Mouse (Mus musculus): ENCODE data around the gene Suclg1. TPM values are rescaled to one million over a fixed set of nuclear protein-coding genes. Genes with fewer than 3 reads are reported as not detected.

Gene Suclg1
- polyA plus RNA-seq, 1 experiment: 147 TPM

GRCm38 (mm10) chr6:73253584-73253983, 5.4 kb downstream of the Suclg1 start:
- H3K27me3 ChIP-seq (ENCODE audit: control insufficient read depth, insufficient read depth, insufficient read length): no peaks in the 10 kb centered on the region
- H3K36me3 ChIP-seq (ENCODE audit: control insufficient read depth, insufficient read depth): peaks cover 9% of the 10 kb centered on the region
- no peak overlapping the region for H3K4me3 ChIP-seq
- H3ac ChIP-seq (ENCODE audit: control insufficient read depth, insufficient read length): no peak overlapping the region
- H3K79me2 ChIP-seq (ENCODE audit: control insufficient read depth, insufficient read depth): peaks cover 68% of the 10 kb centered on the region
- no peak for TF ChIP-seq REST (IDR thresholded peaks at IDR 0.05; ENCODE audit: insufficient read depth, insufficient read length)
- TF ChIP-seq USF1 (IDR thresholded peaks at IDR 0.05; ENCODE audit: low read depth): no peak
- TF ChIP-seq POLR2A (IDR thresholded peaks at IDR 0.05; ENCODE audit: insufficient read length, low read depth): no peak
- no peak overlapping the region for H3K4me2 ChIP-seq (ENCODE audit: low read depth)

- H3ac ChIP-seq (ENCODE audit: control insufficient read depth, insufficient read length): no peak overlapping the region
- H3K27me3 ChIP-seq (ENCODE audit: control insufficient read depth, insufficient read depth, insufficient read length): no peaks in the 10 kb centered on the region
- H3K36me3 ChIP-seq (ENCODE audit: control insufficient read depth, insufficient read depth): peaks cover 15% of the 10 kb centered on the region
- no peak overlapping the region for H3K4me2 ChIP-seq (ENCODE audit: low read depth)
- no peak for TF ChIP-seq E2F4 (IDR thresholded peaks at IDR 0.05; ENCODE audit: insufficient read depth)
- TF ChIP-seq REST (IDR thresholded peaks at IDR 0.05; ENCODE audit: insufficient read depth, insufficient read length): no peak
- no peak for TF ChIP-seq TCF12 (IDR thresholded peaks at IDR 0.05; ENCODE audit: insufficient read depth, poor library complexity, severe bottlenecking)
- TF ChIP-seq USF1 (IDR thresholded peaks at IDR 0.05; ENCODE audit: low read depth): no peak
- TF ChIP-seq MYOD1 (IDR thresholded peaks at IDR 0.05; ENCODE audit: control insufficient read depth in 1 of 3, insufficient read length in 2 of 3, low read depth in 2 of 3): no peak
- TF ChIP-seq MYOG (IDR thresholded peaks at IDR 0.05; ENCODE audit: control insufficient read depth in 1 of 3, insufficient read depth in 1 of 3, insufficient read length in 2 of 3, low read depth in 2 of 3): no peak
- TF ChIP-seq TCF3 (IDR thresholded peaks at IDR 0.05; ENCODE audit: insufficient read length, low read depth): no peak
- TF ChIP-seq SRF (IDR thresholded peaks at IDR 0.05; ENCODE audit: control insufficient read depth, insufficient read length, low read depth): no peak
- TF ChIP-seq POLR2A (IDR thresholded peaks at IDR 0.05; ENCODE audit: insufficient read length, low read depth): no peak
- no peak for TF ChIP-seq CEBPB (IDR thresholded peaks at IDR 0.05; ENCODE audit: insufficient read depth, poor library complexity, severe bottlenecking)
- TF ChIP-seq POLR2AphosphoS2 (IDR thresholded peaks at IDR 0.05; ENCODE audit: insufficient read length, low read depth): no peak
- TF ChIP-seq MAX (IDR thresholded peaks at IDR 0.05; ENCODE audit: low read depth): no peak
- peaks cover 58% of the 10 kb centered on the region for H3K79me2 ChIP-seq (ENCODE audit: control insufficient read depth, insufficient read depth)
- H3K4me3 ChIP-seq: no peak overlapping the region
Observed at GRCm38 (mm10) chr6:73254307-73255228, 6.4 kb downstream of the Suclg1 start.

- Histone ChIP-seq H3K36me3 (ENCODE audit: control insufficient read depth, insufficient read depth) (peaks cover 21% of the 10 kb centered on the region), H3K4me3 (no peak overlapping the region), H3K4me2 (ENCODE audit: low read depth) (no peak overlapping the region), H3K79me2 (ENCODE audit: control insufficient read depth, insufficient read depth) (peaks cover 34% of the 10 kb centered on the region), H3K27me3 (ENCODE audit: control insufficient read depth, insufficient read depth, insufficient read length) (no peaks in the 10 kb centered on the region), H3ac (ENCODE audit: control insufficient read depth, insufficient read length) (no peak overlapping the region)
- TF ChIP-seq USF1 (IDR thresholded peaks at IDR 0.05; ENCODE audit: low read depth) (no peak), MAX (IDR thresholded peaks at IDR 0.05; ENCODE audit: low read depth) (no peak), CEBPB (IDR thresholded peaks at IDR 0.05; ENCODE audit: insufficient read depth, poor library complexity, severe bottlenecking) (no peak), E2F4 (IDR thresholded peaks at IDR 0.05; ENCODE audit: insufficient read depth) (no peak), TCF12 (IDR thresholded peaks at IDR 0.05; ENCODE audit: insufficient read depth, poor library complexity, severe bottlenecking) (no peak), POLR2AphosphoS2 (IDR thresholded peaks at IDR 0.05; ENCODE audit: insufficient read length, low read depth) (no peak), REST (IDR thresholded peaks at IDR 0.05; ENCODE audit: insufficient read depth, insufficient read length) (no peak), SRF (IDR thresholded peaks at IDR 0.05; ENCODE audit: control insufficient read depth, insufficient read length, low read depth) (no peak), MYOG (IDR thresholded peaks at IDR 0.05; ENCODE audit: control insufficient read depth in 1 of 3, insufficient read depth in 1 of 3, insufficient read length in 2 of 3, low read depth in 2 of 3) (no peak), TCF3 (IDR thresholded peaks at IDR 0.05; ENCODE audit: insufficient read length, low read depth) (no peak), POLR2A (IDR thresholded peaks at IDR 0.05; ENCODE audit: insufficient read length, low read depth) (no peak)
Observed at GRCm38 (mm10) chr6:73257068-73257467, 8.9 kb downstream of the Suclg1 start.

DNA sequence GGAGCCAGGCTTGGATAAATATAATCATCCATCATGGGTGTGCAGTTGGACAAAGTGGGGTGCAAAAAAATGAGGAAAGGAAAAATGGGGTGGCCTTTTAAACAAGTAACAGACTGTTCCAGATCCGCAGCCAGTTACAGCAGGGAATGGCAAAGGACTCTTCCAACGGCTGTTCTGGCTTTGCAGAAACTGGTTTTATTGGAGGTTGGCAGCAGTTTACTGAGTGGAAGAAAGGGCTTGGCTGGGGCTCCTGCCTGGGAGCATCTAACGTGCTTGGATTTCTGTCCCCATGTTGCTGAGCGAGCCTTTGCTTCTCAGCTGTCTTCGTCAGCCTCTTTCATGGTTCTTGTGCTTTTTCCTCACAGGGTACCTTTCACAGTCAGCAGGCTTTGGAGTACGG, 11.9 kb downstream of the Suclg1 start:
- H3K36me3 ChIP-seq (ENCODE audit: control insufficient read depth, insufficient read depth): peaks cover 34% of the 10 kb centered on the region
- TF ChIP-seq POLR2A (IDR thresholded peaks at IDR 0.05; ENCODE audit: insufficient read length, low read depth) (no peak), MYOD1 (IDR thresholded peaks at IDR 0.05; ENCODE audit: control insufficient read depth in 1 of 3, insufficient read length in 2 of 3, low read depth in 2 of 3) (no peak), TCF12 (IDR thresholded peaks at IDR 0.05; ENCODE audit: insufficient read depth, poor library complexity, severe bottlenecking) (no peak), SRF (IDR thresholded peaks at IDR 0.05; ENCODE audit: control insufficient read depth, insufficient read length, low read depth) (no peak)
- peaks cover 5% of the 10 kb centered on the region for H3K79me2 ChIP-seq (ENCODE audit: control insufficient read depth, insufficient read depth)
- H3K4me2 ChIP-seq (ENCODE audit: low read depth): no peak overlapping the region
- no peak overlapping the region for H3ac ChIP-seq (ENCODE audit: control insufficient read depth, insufficient read length)
- no peaks in the 10 kb centered on the region for H3K27me3 ChIP-seq (ENCODE audit: control insufficient read depth, insufficient read depth, insufficient read length)
- H3K4me3 ChIP-seq: no peak overlapping the region

- H3K79me2 ChIP-seq (ENCODE audit: control insufficient read depth, insufficient read depth): no peaks in the 10 kb centered on the region
- peaks cover 42% of the 10 kb centered on the region for H3K36me3 ChIP-seq (ENCODE audit: control insufficient read depth, insufficient read depth)
- TF ChIP-seq CEBPB (IDR thresholded peaks at IDR 0.05; ENCODE audit: insufficient read depth, poor library complexity, severe bottlenecking): no peak
- H3K4me3 ChIP-seq: no peak overlapping the region
- H3ac ChIP-seq (ENCODE audit: control insufficient read depth, insufficient read length): no peak overlapping the region
- no peaks in the 10 kb centered on the region for H3K27me3 ChIP-seq (ENCODE audit: control insufficient read depth, insufficient read depth, insufficient read length)
- no peak overlapping the region for H3K4me2 ChIP-seq (ENCODE audit: low read depth)
Observed at GRCm38 (mm10) chr6:73264801-73265200, 16.6 kb downstream of the Suclg1 start.
